Mouse (Mus musculus) retina, postnatal 1 day (tissue): ENCODE measurements around the gene Nubp2.

Source experiments
- DNase-seq: peaks from one replicate; pipeline ENCODE4 v3.0.0-alpha.2; 2012

Gene Nubp2

GRCm38 (mm10) chr17:24894061-24894994 is 8.2 kb upstream of the Nubp2 start:
- no peak for DNase-seq

GRCm38 (mm10) chr17:24893276-24893675 is 7.1 kb upstream of the Nubp2 start:
- DNase-seq, result no peak

GRCm38 (mm10) chr17:24892785-24893184 is 6.6 kb upstream of the Nubp2 start:
- DNase-seq, result no peak

- DNase-seq, result no peak
These were observed 5.2 kb upstream of the Nubp2 start for GRCm38 (mm10) chr17:24891321-24891720.

- no peak for DNase-seq
These were observed 4.3 kb upstream of the Nubp2 start for GRCm38 (mm10) chr17:24890151-24891092.

- no peak for DNase-seq
These were observed 2.7 kb upstream of the Nubp2 start for GRCm38 (mm10) chr17:24888862-24889261.

GRCm38 (mm10) chr17:24887291-24888080 is 1.3 kb upstream of the Nubp2 start:
- no peak for DNase-seq

- no peak for DNase-seq
These were observed 753 bp upstream of the Nubp2 start for GRCm38 (mm10) chr17:24886932-24887271.

GRCm38 (mm10) chr17:24885356-24886133 is 604 bp downstream of the Nubp2 start:
- no peak for DNase-seq

- no peak for DNase-seq
These were observed 1.8 kb downstream of the Nubp2 start for GRCm38 (mm10) chr17:24884391-24884790.

- peak; percentile 79 for DNase-seq
These were observed 4.3 kb downstream of the Nubp2 start for GRCm38 (mm10) chr17:24881738-24882440.

- no peak for DNase-seq
These were observed 7.6 kb downstream of the Nubp2 start for GRCm38 (mm10) chr17:24878531-24878930.

GRCm38 (mm10) chr17:24878117-24878397 is 8.1 kb downstream of the Nubp2 start:
- no peak for DNase-seq

- DNase-seq, result no peak
These were observed 8.6 kb downstream of the Nubp2 start for GRCm38 (mm10) chr17:24877336-24878116.

GRCm38 (mm10) chr17:24874989-24875388 is 11.2 kb downstream of the Nubp2 start:
- no peak for DNase-seq

- no peak for DNase-seq
These were observed 11.8 kb downstream of the Nubp2 start for GRCm38 (mm10) chr17:24874405-24874745.

- DNase-seq, result no peak
These were observed 12.3 kb downstream of the Nubp2 start for GRCm38 (mm10) chr17:24873695-24874404.

- DNase-seq, result no peak
These were observed 18.2 kb downstream of the Nubp2 start for GRCm38 (mm10) chr17:24867914-24868313.

- DNase-seq, result no peak
These were observed 20.4 kb downstream of the Nubp2 start, which contains the start of gene Igfals for GRCm38 (mm10) chr17:24865776-24866175. Gene Igfals (plus strand): TSS chr17:24865997.

GRCm38 (mm10) chr17:24861785-24862184 is 24.4 kb downstream of the Nubp2 start:
- DNase-seq, result no peak
